Mouse (Mus musculus): Measurements from ENCODE around the gene Khsrp. TPM values are rescaled to one million over a fixed set of nuclear protein-coding genes. Genes with fewer than 3 reads are reported as not detected.

The Khsrp gene
- polyA plus RNA-seq (2015; fragmentation: Nextera tagmentation; extraction: Ambion mirVana): 25.6 and 27.9 TPM in 2 replicates

- peaks cover 18% of the 10 kb centered on the region for H3K4me1 ChIP-seq (ENCODE audit: insufficient read depth, low read length)
Measured at GRCm38 (mm10) chr17:57030931-57031660, at the start of gene Khsrp. Gene Khsrp (minus strand): TSS chr17:57031522.

GRCm38 (mm10) chr17:57079919-57080318, 48.6 kb upstream of the Khsrp start:
- no peak overlapping the region for H3K4me3 ChIP-seq (ENCODE audit: low read length)
- H3K9me3 ChIP-seq (ENCODE audit: low read length): no peaks in the 10 kb centered on the region
- no peaks in the 10 kb centered on the region for H3K27me3 ChIP-seq (ENCODE audit: insufficient read depth, low read length)
- no peak overlapping the region for H3K9ac ChIP-seq (replicated peaks; ENCODE audit: low read length)
- 76% methylated on average over 3 of the region's 3 CpGs for WGBS
- H3K4me2 ChIP-seq (replicated peaks; ENCODE audit: low read depth, low read length): no peak overlapping the region
- H3K36me3 ChIP-seq (ENCODE audit: insufficient read depth, low read length): peaks cover 7% of the 10 kb centered on the region; the same call in 1 of the 2 replicates
- H3K4me1 ChIP-seq (ENCODE audit: insufficient read depth, low read length): no peaks in the 10 kb centered on the region
- no peak overlapping the region for H3K27ac ChIP-seq (ENCODE audit: low read length)
- ATAC-seq (ENCODE audit: low FRiP score, low TSS enrichment): no peak

More at GRCm38 (mm10) chr17:57030931-57031660, at the start of gene Khsrp:
- no peak for ATAC-seq (ENCODE audit: low FRiP score, low TSS enrichment)
- peaks cover 24% of the 10 kb centered on the region for H3K36me3 ChIP-seq (ENCODE audit: insufficient read depth, low read length)
- no peaks in the 10 kb centered on the region for H3K9me3 ChIP-seq (ENCODE audit: low read length)
- H3K9ac ChIP-seq (replicated peaks; ENCODE audit: low read length): peak within 1 kb of the TSS; percentile 100
- H3K27me3 ChIP-seq (ENCODE audit: insufficient read depth, low read length): no peaks in the 10 kb centered on the region
- peak within 1 kb of the TSS; percentile 94 for H3K27ac ChIP-seq (ENCODE audit: low read length)
- peak within 1 kb of the TSS; percentile 91 for H3K4me3 ChIP-seq (ENCODE audit: low read length)
- peak within 1 kb of the TSS; percentile 76 for H3K4me2 ChIP-seq (replicated peaks; ENCODE audit: low read depth, low read length)
- 0% methylated on average over 56 of the region's 99 CpGs for WGBS

GRCm38 (mm10) chr17:57078336-57078735, 47.0 kb upstream of the Khsrp start, which contains the start of gene Dennd1c:
Gene Dennd1c (minus strand): TSS chr17:57078514.
- Histone ChIP-seq H3K4me2 (replicated peaks; ENCODE audit: low read depth, low read length) (no peak within 1 kb of the TSS), H3K9ac (replicated peaks; ENCODE audit: low read length) (no peak within 1 kb of the TSS; the same call in 1 of the 2 replicates), H3K4me1 (ENCODE audit: insufficient read depth, low read length) (no peaks in the 10 kb centered on the region), H3K9me3 (ENCODE audit: low read length) (no peaks in the 10 kb centered on the region), H3K4me3 (ENCODE audit: low read length) (no peak within 1 kb of the TSS), H3K27me3 (ENCODE audit: insufficient read depth, low read length) (no peaks in the 10 kb centered on the region), H3K36me3 (ENCODE audit: insufficient read depth, low read length) (peaks cover 7% of the 10 kb centered on the region; the same call in 1 of the 2 replicates), H3K27ac (ENCODE audit: low read length) (no peak within 1 kb of the TSS)
- 0 out of 2 replicates have a peak, but pooled peaks have one; percentile 25 for ATAC-seq (ENCODE audit: low FRiP score, low TSS enrichment)
- WGBS: 46% methylated on average over 6 of the region's 6 CpGs

- ATAC-seq (ENCODE audit: low FRiP score, low TSS enrichment): no peak
- WGBS: 68% methylated on average over 3 of the region's 3 CpGs
- H3K36me3 ChIP-seq (ENCODE audit: insufficient read depth, low read length): peaks cover 7% of the 10 kb centered on the region; the same call in 1 of the 2 replicates
- H3K27ac ChIP-seq (ENCODE audit: low read length): no peak overlapping the region
- no peaks in the 10 kb centered on the region for H3K27me3 ChIP-seq (ENCODE audit: insufficient read depth, low read length)
- no peak overlapping the region for H3K4me3 ChIP-seq (ENCODE audit: low read length)
- H3K4me2 ChIP-seq (replicated peaks; ENCODE audit: low read depth, low read length): no peak overlapping the region
- no peak overlapping the region for H3K9ac ChIP-seq (replicated peaks; ENCODE audit: low read length)
- H3K9me3 ChIP-seq (ENCODE audit: low read length): no peaks in the 10 kb centered on the region
- H3K4me1 ChIP-seq (ENCODE audit: insufficient read depth, low read length): no peaks in the 10 kb centered on the region
Measured at GRCm38 (mm10) chr17:57076916-57077315, 45.6 kb upstream of the Khsrp start.

GRCm38 (mm10) chr17:57070699-57071098, 39.4 kb upstream of the Khsrp start:
- WGBS: 2% methylated on average over 11 of the region's 11 CpGs
- ATAC-seq (ENCODE audit: low FRiP score, low TSS enrichment): peak; percentile 78

GRCm38 (mm10) chr17:57070272-57070671, 39.0 kb upstream of the Khsrp start:
- Histone ChIP-seq H3K27ac (ENCODE audit: low read length) (no peak overlapping the region), H3K4me1 (ENCODE audit: insufficient read depth, low read length) (peaks cover 8% of the 10 kb centered on the region; the same call in 1 of the 2 replicates), H3K4me3 (ENCODE audit: low read length) (peak overlapping the region; percentile 36), H3K9ac (replicated peaks; ENCODE audit: low read length) (peak overlapping the region; percentile 45; the same call in 1 of the 2 replicates), H3K4me2 (replicated peaks; ENCODE audit: low read depth, low read length) (peak overlapping the region; percentile 43), H3K27me3 (ENCODE audit: insufficient read depth, low read length) (peaks cover 3% of the 10 kb centered on the region; the same call in 1 of the 2 replicates), H3K36me3 (ENCODE audit: insufficient read depth, low read length) (no peaks in the 10 kb centered on the region), H3K9me3 (ENCODE audit: low read length) (no peaks in the 10 kb centered on the region)
- 10% methylated on average over 9 of the region's 9 CpGs for WGBS
- ATAC-seq (ENCODE audit: low FRiP score, low TSS enrichment): peak; percentile 28; the same call in 1 of the 2 replicates

More at GRCm38 (mm10) chr17:57070699-57071098, 39.4 kb upstream of the Khsrp start:
- H3K4me3 ChIP-seq (ENCODE audit: low read length): peak overlapping the region; percentile 36
- no peak overlapping the region for H3K9ac ChIP-seq (replicated peaks; ENCODE audit: low read length)
- H3K4me2 ChIP-seq (replicated peaks; ENCODE audit: low read depth, low read length): peak overlapping the region; percentile 43
- peaks cover 3% of the 10 kb centered on the region; the same call in 1 of the 2 replicates for H3K27me3 ChIP-seq (ENCODE audit: insufficient read depth, low read length)
- peaks cover 8% of the 10 kb centered on the region; the same call in 1 of the 2 replicates for H3K4me1 ChIP-seq (ENCODE audit: insufficient read depth, low read length)
- no peaks in the 10 kb centered on the region for H3K36me3 ChIP-seq (ENCODE audit: insufficient read depth, low read length)
- no peaks in the 10 kb centered on the region for H3K9me3 ChIP-seq (ENCODE audit: low read length)
- no peak overlapping the region for H3K27ac ChIP-seq (ENCODE audit: low read length)

- H3K4me3 ChIP-seq (ENCODE audit: low read length): no peak overlapping the region
- WGBS: 72% methylated on average over 5 of the region's 5 CpGs
- ATAC-seq (ENCODE audit: low FRiP score, low TSS enrichment): no peak
- H3K4me2 ChIP-seq (replicated peaks; ENCODE audit: low read depth, low read length): no peak overlapping the region
- no peaks in the 10 kb centered on the region for H3K36me3 ChIP-seq (ENCODE audit: insufficient read depth, low read length)
- no peaks in the 10 kb centered on the region for H3K9me3 ChIP-seq (ENCODE audit: low read length)
- H3K27ac ChIP-seq (ENCODE audit: low read length): no peak overlapping the region
- peaks cover 11% of the 10 kb centered on the region for H3K4me1 ChIP-seq (ENCODE audit: insufficient read depth, low read length)
- no peak overlapping the region for H3K9ac ChIP-seq (replicated peaks; ENCODE audit: low read length)
- H3K27me3 ChIP-seq (ENCODE audit: insufficient read depth, low read length): peaks cover 20% of the 10 kb centered on the region
Measured at GRCm38 (mm10) chr17:57066908-57067307, 35.6 kb upstream of the Khsrp start.

GRCm38 (mm10) chr17:57063031-57063430, 31.7 kb upstream of the Khsrp start:
- H3K9ac ChIP-seq (replicated peaks; ENCODE audit: low read length): peak overlapping the region; percentile 74
- H3K9me3 ChIP-seq (ENCODE audit: low read length): no peaks in the 10 kb centered on the region
- peak overlapping the region; percentile 93 for H3K27ac ChIP-seq (ENCODE audit: low read length)
- no peak for ATAC-seq (ENCODE audit: low FRiP score, low TSS enrichment)
- peaks cover 19% of the 10 kb centered on the region for H3K4me1 ChIP-seq (ENCODE audit: insufficient read depth, low read length)
- H3K27me3 ChIP-seq (ENCODE audit: insufficient read depth, low read length): peaks cover 28% of the 10 kb centered on the region
- H3K36me3 ChIP-seq (ENCODE audit: insufficient read depth, low read length): no peaks in the 10 kb centered on the region
- peak overlapping the region; percentile 54 for H3K4me2 ChIP-seq (replicated peaks; ENCODE audit: low read depth, low read length)
- 10% methylated on average over 8 of the region's 8 CpGs for WGBS
- peak overlapping the region; percentile 59 for H3K4me3 ChIP-seq (ENCODE audit: low read length)

- Histone ChIP-seq H3K27me3 (ENCODE audit: insufficient read depth, low read length) (peaks cover 28% of the 10 kb centered on the region), H3K36me3 (ENCODE audit: insufficient read depth, low read length) (no peaks in the 10 kb centered on the region), H3K9me3 (ENCODE audit: low read length) (no peaks in the 10 kb centered on the region), H3K4me2 (replicated peaks; ENCODE audit: low read depth, low read length) (peak overlapping the region; percentile 54), H3K4me1 (ENCODE audit: insufficient read depth, low read length) (peaks cover 19% of the 10 kb centered on the region), H3K9ac (replicated peaks; ENCODE audit: low read length) (peak overlapping the region; percentile 74), H3K4me3 (ENCODE audit: low read length) (peak overlapping the region; percentile 59), H3K27ac (ENCODE audit: low read length) (peak overlapping the region; percentile 93)
- no peak; the same call in 1 of the 2 replicates for ATAC-seq (ENCODE audit: low FRiP score, low TSS enrichment)
- WGBS: 1% methylated on average over 21 of the region's 22 CpGs
Measured at GRCm38 (mm10) chr17:57062548-57062947, 31.2 kb upstream of the Khsrp start.
